Mouse (Mus musculus): Measurements from ENCODE around the gene Ism1. TPM values are rescaled to one million over a fixed set of nuclear protein-coding genes. Genes with fewer than 3 reads are reported as not detected.

Ism1 gene
- polyA plus RNA-seq, 1 experiment from 2014 or later, result 19.0 TPM

- Histone ChIP-seq H3K4me2 (no peak overlapping the region), H3K4me1 (ENCODE audit: insufficient read depth) (no peaks in the 10 kb centered on the region), H3K9me3 (ENCODE audit: low read depth, low read length) (no peaks in the 10 kb centered on the region), H3K27ac (ENCODE audit: low read depth) (no peak overlapping the region), H3K9ac (no peak overlapping the region), H3K36me3 (ENCODE audit: insufficient read depth) (no peaks in the 10 kb centered on the region), H3K4me3 (ENCODE audit: low read depth, low read length) (no peak overlapping the region), H3K27me3 (ENCODE audit: insufficient read depth, low read length) (no peaks in the 10 kb centered on the region)
- no peak for DNase-seq
- 92% methylated on average over 1 of the region's 1 CpGs for WGBS
- ATAC-seq (ENCODE audit: insufficient read depth), result no peak
- no peak for TF ChIP-seq CTCF (IDR thresholded peaks at IDR 0.05; ENCODE audit: low read depth)
Measured at GRCm38 (mm10) chr2:139689442-139690003, 11.5 kb downstream of the Ism1 start.

- Histone ChIP-seq H3K9ac (no peak overlapping the region), H3K27me3 (ENCODE audit: insufficient read depth, low read length) (no peaks in the 10 kb centered on the region), H3K9me3 (ENCODE audit: low read depth, low read length) (no peaks in the 10 kb centered on the region), H3K27ac (ENCODE audit: low read depth) (no peak overlapping the region), H3K36me3 (ENCODE audit: insufficient read depth) (no peaks in the 10 kb centered on the region), H3K4me2 (no peak overlapping the region), H3K4me3 (ENCODE audit: low read depth, low read length) (no peak overlapping the region), H3K4me1 (ENCODE audit: insufficient read depth) (no peaks in the 10 kb centered on the region)
- no peak for DNase-seq
- WGBS, result 90% methylated on average over 3 of the region's 3 CpGs
- no peak for TF ChIP-seq CTCF (IDR thresholded peaks at IDR 0.05; ENCODE audit: low read depth)
- no peak for ATAC-seq (ENCODE audit: insufficient read depth)
Measured at GRCm38 (mm10) chr2:139693521-139693920, 15.5 kb downstream of the Ism1 start.

GRCm38 (mm10) chr2:139694638-139695037 lies 16.7 kb downstream of the Ism1 start:
- no peaks in the 10 kb centered on the region for H3K4me1 ChIP-seq (ENCODE audit: insufficient read depth)
- ATAC-seq (ENCODE audit: insufficient read depth) (no peak), DNase-seq (no peak)
- no peak overlapping the region for H3K9ac ChIP-seq
- no peak for TF ChIP-seq CTCF (IDR thresholded peaks at IDR 0.05; ENCODE audit: low read depth)
- H3K4me2 ChIP-seq, result no peak overlapping the region
- H3K4me3 ChIP-seq (ENCODE audit: low read depth, low read length), result no peak overlapping the region
- no peaks in the 10 kb centered on the region for H3K27me3 ChIP-seq (ENCODE audit: insufficient read depth, low read length)
- H3K9me3 ChIP-seq (ENCODE audit: low read depth, low read length), result no peaks in the 10 kb centered on the region
- no peak overlapping the region for H3K27ac ChIP-seq (ENCODE audit: low read depth)
- no peaks in the 10 kb centered on the region for H3K36me3 ChIP-seq (ENCODE audit: insufficient read depth)
- 83% methylated on average over 5 of the region's 5 CpGs for WGBS

- H3K27me3 ChIP-seq (ENCODE audit: insufficient read depth, low read length), result no peaks in the 10 kb centered on the region
- H3K4me1 ChIP-seq (ENCODE audit: insufficient read depth), result no peaks in the 10 kb centered on the region
- H3K36me3 ChIP-seq (ENCODE audit: insufficient read depth), result 0 out of 2 replicates have a peak, but pooled peaks cover 6% of the 10 kb centered on the region
- DNase-seq (peak; percentile 43), ATAC-seq (ENCODE audit: insufficient read depth) (0 out of 2 replicates have a peak, but pooled peaks have one; percentile 31)
- WGBS, result 59% methylated on average over 2 of the region's 2 CpGs
- H3K4me3 ChIP-seq (ENCODE audit: low read depth, low read length), result no peak overlapping the region
- no peak overlapping the region for H3K4me2 ChIP-seq
- no peak overlapping the region for H3K27ac ChIP-seq (ENCODE audit: low read depth)
- no peak for TF ChIP-seq CTCF (IDR thresholded peaks at IDR 0.05; ENCODE audit: low read depth)
- H3K9ac ChIP-seq, result no peak overlapping the region
- H3K9me3 ChIP-seq (ENCODE audit: low read depth, low read length), result peaks cover 6% of the 10 kb centered on the region; the same call in 1 of the 2 replicates
Measured at GRCm38 (mm10) chr2:139696578-139696977, 18.6 kb downstream of the Ism1 start.

GRCm38 (mm10) chr2:139700609-139701008 lies 22.6 kb downstream of the Ism1 start:
- 0 out of 2 replicates have a peak, but pooled peaks cover 6% of the 10 kb centered on the region for H3K36me3 ChIP-seq (ENCODE audit: insufficient read depth)
- H3K27ac ChIP-seq (ENCODE audit: low read depth), result no peak overlapping the region
- no peak for DNase-seq
- TF ChIP-seq CTCF (IDR thresholded peaks at IDR 0.05; ENCODE audit: low read depth), result peak; percentile 40; the same call in 1 of the 2 replicates
- no peak; the same call in 1 of the 2 replicates for ATAC-seq (ENCODE audit: insufficient read depth)
- peaks cover 6% of the 10 kb centered on the region; the same call in 1 of the 2 replicates for H3K9me3 ChIP-seq (ENCODE audit: low read depth, low read length)
- H3K9ac ChIP-seq, result no peak overlapping the region
- no peak overlapping the region for H3K4me3 ChIP-seq (ENCODE audit: low read depth, low read length)
- no peaks in the 10 kb centered on the region for H3K27me3 ChIP-seq (ENCODE audit: insufficient read depth, low read length)
- WGBS, result 81% methylated on average over 1 of the region's 1 CpGs
- H3K4me2 ChIP-seq, result no peak overlapping the region
- no peaks in the 10 kb centered on the region for H3K4me1 ChIP-seq (ENCODE audit: insufficient read depth)

- H3K4me3 ChIP-seq (ENCODE audit: low read depth, low read length), result no peak overlapping the region
- 0 out of 2 replicates have a peak, but pooled peaks cover 6% of the 10 kb centered on the region for H3K36me3 ChIP-seq (ENCODE audit: insufficient read depth)
- peaks cover 6% of the 10 kb centered on the region; the same call in 1 of the 2 replicates for H3K9me3 ChIP-seq (ENCODE audit: low read depth, low read length)
- H3K27me3 ChIP-seq (ENCODE audit: insufficient read depth, low read length), result no peaks in the 10 kb centered on the region
- no peak overlapping the region for H3K27ac ChIP-seq (ENCODE audit: low read depth)
- WGBS, result 52% methylated on average over 3 of the region's 3 CpGs
- peaks cover 6% of the 10 kb centered on the region; the same call in 1 of the 2 replicates for H3K4me1 ChIP-seq (ENCODE audit: insufficient read depth)
- no peak overlapping the region for H3K4me2 ChIP-seq
- no peak overlapping the region for H3K9ac ChIP-seq
- no peak for TF ChIP-seq CTCF (IDR thresholded peaks at IDR 0.05; ENCODE audit: low read depth)
- ATAC-seq (ENCODE audit: insufficient read depth), result no peak
- DNase-seq, result no peak
Measured at GRCm38 (mm10) chr2:139704951-139705350, 27.0 kb downstream of the Ism1 start.

- 29% methylated on average over 6 of the region's 6 CpGs for WGBS
- ATAC-seq (ENCODE audit: insufficient read depth), result peak; percentile 88
Measured at GRCm38 (mm10) chr2:139708194-139708899, 30.4 kb downstream of the Ism1 start.

More at GRCm38 (mm10) chr2:139708194-139708899, 30.4 kb downstream of the Ism1 start:
- peak; percentile 86 for DNase-seq
- no peaks in the 10 kb centered on the region for H3K27me3 ChIP-seq (ENCODE audit: insufficient read depth, low read length)
- H3K4me2 ChIP-seq, result no peak overlapping the region
- peaks cover 6% of the 10 kb centered on the region; the same call in 1 of the 2 replicates for H3K4me1 ChIP-seq (ENCODE audit: insufficient read depth)
- no peak overlapping the region for H3K9ac ChIP-seq
- H3K4me3 ChIP-seq (ENCODE audit: low read depth, low read length), result no peak overlapping the region
- peak overlapping the region; percentile 80 for H3K27ac ChIP-seq (ENCODE audit: low read depth)
- TF ChIP-seq CTCF (IDR thresholded peaks at IDR 0.05; ENCODE audit: low read depth), result no peak
- no peaks in the 10 kb centered on the region for H3K9me3 ChIP-seq (ENCODE audit: low read depth, low read length)
- H3K36me3 ChIP-seq (ENCODE audit: insufficient read depth), result no peaks in the 10 kb centered on the region
